Mouse (Mus musculus): ENCODE measurements around the gene Brwd3.

The Brwd3 gene

GRCm38 (mm10) chrX:108834090-108834774, at the start of gene Brwd3:
Gene Brwd3, minus strand, starts transcription at chrX:108834372.
- peak; percentile 91 for DNase-seq (ENCODE audit: low read depth, low spot score)

- DNase-seq (ENCODE audit: low read depth, low spot score): no peak
These were observed 28.5 kb upstream of the Brwd3 start for GRCm38 (mm10) chrX:108862632-108863031.

- DNase-seq (ENCODE audit: low read depth, low spot score): no peak
These were observed 8.5 kb upstream of the Brwd3 start for GRCm38 (mm10) chrX:108842705-108843104.

GRCm38 (mm10) chrX:108836416-108836815, 2.2 kb upstream of the Brwd3 start:
- DNase-seq (ENCODE audit: low read depth, low spot score): no peak

- peak; percentile 1 for DNase-seq (ENCODE audit: low read depth, low spot score)
These were observed 1.1 kb upstream of the Brwd3 start for GRCm38 (mm10) chrX:108835233-108835632.

- DNase-seq (ENCODE audit: low read depth, low spot score): peak; percentile 29
These were observed 671 bp downstream of the Brwd3 start for GRCm38 (mm10) chrX:108833381-108834020.

- peak; percentile 87 for DNase-seq (ENCODE audit: low read depth, low spot score)
These were observed 1.4 kb downstream of the Brwd3 start for GRCm38 (mm10) chrX:108832674-108833189.

- no peak for DNase-seq (ENCODE audit: low read depth, low spot score)
These were observed 2.9 kb downstream of the Brwd3 start for GRCm38 (mm10) chrX:108831231-108831630.

GRCm38 (mm10) chrX:108828111-108828510, 6.1 kb downstream of the Brwd3 start:
- peak; percentile 0 for DNase-seq (ENCODE audit: low read depth, low spot score)

GRCm38 (mm10) chrX:108797268-108797667, 36.9 kb downstream of the Brwd3 start:
- no peak for DNase-seq (ENCODE audit: low read depth, low spot score)

- DNase-seq (ENCODE audit: low read depth, low spot score): no peak
These were observed 50.4 kb downstream of the Brwd3 start for GRCm38 (mm10) chrX:108783724-108784123.

- no peak for DNase-seq (ENCODE audit: low read depth, low spot score)
These were observed 102.4 kb downstream of the Brwd3 start for GRCm38 (mm10) chrX:108731755-108732154.

- DNase-seq (ENCODE audit: low read depth, low spot score): no peak
These were observed 104.6 kb downstream of the Brwd3 start for GRCm38 (mm10) chrX:108729564-108729963.

- no peak for DNase-seq (ENCODE audit: low read depth, low spot score)
These were observed 105.1 kb downstream of the Brwd3 start for GRCm38 (mm10) chrX:108729068-108729467.

GRCm38 (mm10) chrX:108728334-108728733, 105.8 kb downstream of the Brwd3 start:
- DNase-seq (ENCODE audit: low read depth, low spot score): no peak

GRCm38 (mm10) chrX:108724241-108724640, 109.9 kb downstream of the Brwd3 start:
- no peak for DNase-seq (ENCODE audit: low read depth, low spot score)

GRCm38 (mm10) chrX:108722447-108722846, 111.7 kb downstream of the Brwd3 start:
- DNase-seq (ENCODE audit: low read depth, low spot score): no peak

GRCm38 (mm10) chrX:108704312-108704711, 129.9 kb downstream of the Brwd3 start:
- no peak for DNase-seq (ENCODE audit: low read depth, low spot score)

Measured in CD4-positive, CD25-positive, alpha-beta regulatory T cell, adult 2 months (primary cell).